Mouse (Mus musculus): ENCODE measurements at regions not wholly inside any gene's neighbourhood (a gene's known extent, or its start where the extent isn't known, plus 50 kb on each side); places are given as distances from the start of the nearest gene placed in this dataset.

GRCm38 (mm10) chr14:116869437-116869836 lies 55.7 kb upstream of the Gpc6 start:
- DNase-seq (ENCODE audit: extremely low spot score in 1 of 2, low spot score in 1 of 2), result no peak

GRCm38 (mm10) chr14:116869996-116870395 lies 55.1 kb upstream of the Gpc6 start:
- DNase-seq (ENCODE audit: extremely low spot score in 1 of 2, low spot score in 1 of 2), result no peak

Data from frontal cortex, adult 2 months (tissue).